Mouse (Mus musculus): ENCODE results near the gene Arhgef3.

Gene Arhgef3

GRCm38 (mm10) chr14:27303294-27303693 lies 188.6 kb downstream of the Arhgef3 start:
- DNase-seq (ENCODE audit: extremely low spot score, low read depth, low spot score), result no peak

GRCm38 (mm10) chr14:27304408-27304807 lies 189.7 kb downstream of the Arhgef3 start:
- no peak for DNase-seq (ENCODE audit: extremely low spot score, low read depth, low spot score)

DNA sequence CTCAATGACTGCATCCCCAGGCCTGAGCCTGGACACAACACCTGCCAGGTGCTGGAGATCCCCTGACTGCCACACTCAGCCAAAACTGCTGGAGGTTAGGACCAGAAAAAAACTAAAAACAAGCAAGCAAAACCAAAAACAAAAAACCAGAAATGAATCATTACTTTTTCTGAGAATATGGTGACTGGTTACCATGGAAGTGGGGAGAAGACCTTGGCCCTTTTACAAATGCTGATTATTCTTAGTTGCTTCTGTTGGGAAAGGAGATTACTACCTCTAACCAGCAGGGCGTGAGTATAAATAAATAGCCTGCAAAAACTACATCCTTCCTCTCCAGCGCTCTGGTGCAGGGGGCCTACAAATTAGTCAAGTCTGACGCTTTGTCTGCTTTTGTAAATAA lies 194.1 kb downstream of the Arhgef3 start:
- DNase-seq (ENCODE audit: extremely low spot score, low read depth, low spot score), result no peak

- DNase-seq (ENCODE audit: extremely low spot score, low read depth, low spot score), result no peak
These were observed 196.0 kb downstream of the Arhgef3 start for GRCm38 (mm10) chr14:27310559-27311242.

DNA sequence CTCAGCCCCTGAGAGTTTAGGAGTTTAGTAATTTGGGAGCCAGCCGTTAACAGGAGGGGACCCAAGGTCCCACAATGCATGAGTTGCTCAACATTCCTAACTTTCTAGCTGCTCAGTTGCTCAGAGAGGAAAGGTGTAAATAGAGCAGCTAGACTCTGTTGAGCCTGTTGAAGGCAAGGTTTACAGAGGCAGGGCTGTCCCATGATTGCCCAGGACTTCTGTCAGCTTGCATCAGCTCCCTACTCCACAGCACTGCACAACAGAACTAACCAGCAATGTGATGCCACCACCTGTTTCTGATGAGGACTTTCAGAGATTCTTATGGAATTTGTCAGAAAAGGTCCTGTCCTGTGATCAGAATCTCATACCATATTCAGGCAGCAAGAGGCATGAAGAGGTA lies 197.7 kb downstream of the Arhgef3 start:
- no peak for DNase-seq (ENCODE audit: extremely low spot score, low read depth, low spot score)

- DNase-seq (ENCODE audit: extremely low spot score, low read depth, low spot score), result no peak
These were observed 201.0 kb downstream of the Arhgef3 start for GRCm38 (mm10) chr14:27315737-27316136.

- no peak for DNase-seq (ENCODE audit: extremely low spot score, low read depth, low spot score)
These were observed 202.4 kb downstream of the Arhgef3 start for GRCm38 (mm10) chr14:27317146-27317545.

- no peak for DNase-seq (ENCODE audit: extremely low spot score, low read depth, low spot score)
These were observed 204.7 kb downstream of the Arhgef3 start for GRCm38 (mm10) chr14:27319386-27319785.

GRCm38 (mm10) chr14:27322041-27322440 lies 207.3 kb downstream of the Arhgef3 start:
- DNase-seq (ENCODE audit: extremely low spot score, low read depth, low spot score), result no peak

DNA sequence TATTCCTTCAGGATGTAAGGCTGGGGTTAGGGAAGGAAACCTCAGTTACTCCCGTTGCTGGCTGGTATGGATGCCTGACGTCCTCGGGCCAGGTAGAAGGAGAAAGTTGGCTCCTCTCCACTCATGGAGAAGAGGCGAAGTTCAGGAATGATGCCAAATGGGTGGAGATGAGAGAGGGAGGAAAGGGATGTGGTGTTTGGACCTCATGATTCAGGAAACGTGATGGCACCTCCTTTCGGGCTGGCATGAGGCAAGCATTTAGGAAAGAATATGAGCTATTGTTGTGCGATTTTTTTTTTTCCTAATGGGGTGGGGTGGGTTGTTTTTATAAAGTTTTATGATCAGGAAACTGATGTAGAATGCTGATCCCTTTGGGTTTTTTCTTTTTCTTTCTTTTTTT lies 210.0 kb downstream of the Arhgef3 start:
- DNase-seq (ENCODE audit: extremely low spot score, low read depth, low spot score), result no peak

DNA sequence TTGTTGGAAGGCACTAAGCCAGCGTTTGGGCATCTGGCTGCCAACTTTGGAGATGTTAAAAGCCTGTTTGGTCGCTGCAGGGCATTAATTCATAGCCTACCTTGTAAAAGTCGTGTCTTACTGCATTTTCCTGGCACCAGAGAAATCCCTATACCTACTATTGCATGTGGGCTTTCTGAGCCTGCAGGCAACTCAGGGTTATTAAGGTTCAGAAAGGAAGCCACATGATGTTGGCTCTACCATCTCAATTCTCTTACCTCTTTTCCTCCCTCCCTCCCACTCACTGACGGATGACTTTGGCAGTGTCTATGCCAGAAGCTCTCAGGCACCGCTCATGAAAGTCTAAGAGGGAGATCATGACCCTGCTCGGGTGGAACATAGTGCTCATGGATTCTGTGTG lies 210.8 kb downstream of the Arhgef3 start:
- DNase-seq (ENCODE audit: extremely low spot score, low read depth, low spot score), result no peak

GRCm38 (mm10) chr14:27327862-27328261 lies 213.2 kb downstream of the Arhgef3 start:
- no peak for DNase-seq (ENCODE audit: extremely low spot score, low read depth, low spot score)

DNA sequence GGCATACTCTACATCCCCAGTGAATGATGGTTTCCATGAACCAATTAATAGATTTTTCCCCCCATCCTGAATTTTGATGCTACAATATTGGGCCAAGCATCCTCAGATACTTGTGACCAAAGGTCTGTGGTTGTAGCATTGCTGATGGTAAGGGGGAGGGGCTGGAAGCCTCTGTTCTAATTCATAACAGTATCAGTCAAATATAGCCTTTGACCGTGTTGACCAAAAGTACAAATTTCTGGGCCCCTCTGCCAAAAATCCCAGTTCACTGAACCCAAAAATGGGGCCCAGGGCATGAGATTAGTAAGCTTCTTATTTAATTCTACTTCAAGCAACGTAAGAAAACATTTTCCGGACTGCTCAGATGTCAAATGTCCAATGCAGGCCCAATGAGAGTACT lies 214.3 kb downstream of the Arhgef3 start:
- no peak for DNase-seq (ENCODE audit: extremely low spot score, low read depth, low spot score)

- no peak for DNase-seq (ENCODE audit: extremely low spot score, low read depth, low spot score)
These were observed 216.9 kb downstream of the Arhgef3 start for GRCm38 (mm10) chr14:27331490-27332035.

DNA sequence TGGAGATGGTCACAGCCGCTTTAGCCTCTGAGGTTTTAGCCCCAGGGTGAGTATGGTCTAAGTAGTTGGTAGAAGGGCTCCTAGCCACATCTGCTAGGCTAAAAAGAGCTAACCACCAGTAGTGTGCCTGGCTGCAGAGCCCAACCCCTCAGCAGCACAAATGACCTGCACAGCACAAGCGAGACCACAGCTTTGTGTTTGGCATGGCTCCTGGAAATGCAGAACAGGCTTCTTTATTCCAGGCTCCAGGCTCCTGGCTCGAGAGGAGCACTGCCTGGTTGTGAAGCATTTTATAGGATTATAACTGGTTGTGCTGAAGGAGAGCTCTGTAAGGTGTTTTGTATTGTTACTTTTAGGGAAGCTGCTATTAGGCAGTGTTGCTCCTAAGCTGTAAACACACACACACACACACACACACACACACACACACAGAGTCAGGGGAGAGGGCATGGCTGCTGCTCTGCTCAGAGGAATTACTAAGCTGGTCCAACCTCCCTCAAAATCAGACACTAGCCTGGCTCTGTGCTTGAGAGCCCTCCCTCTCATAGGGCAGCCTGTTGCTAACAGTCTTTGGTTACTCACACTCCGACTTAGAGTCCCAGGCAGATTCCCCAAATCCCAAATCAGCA lies 217.8 kb downstream of the Arhgef3 start:
- no peak for DNase-seq (ENCODE audit: extremely low spot score, low read depth, low spot score)

DNA sequence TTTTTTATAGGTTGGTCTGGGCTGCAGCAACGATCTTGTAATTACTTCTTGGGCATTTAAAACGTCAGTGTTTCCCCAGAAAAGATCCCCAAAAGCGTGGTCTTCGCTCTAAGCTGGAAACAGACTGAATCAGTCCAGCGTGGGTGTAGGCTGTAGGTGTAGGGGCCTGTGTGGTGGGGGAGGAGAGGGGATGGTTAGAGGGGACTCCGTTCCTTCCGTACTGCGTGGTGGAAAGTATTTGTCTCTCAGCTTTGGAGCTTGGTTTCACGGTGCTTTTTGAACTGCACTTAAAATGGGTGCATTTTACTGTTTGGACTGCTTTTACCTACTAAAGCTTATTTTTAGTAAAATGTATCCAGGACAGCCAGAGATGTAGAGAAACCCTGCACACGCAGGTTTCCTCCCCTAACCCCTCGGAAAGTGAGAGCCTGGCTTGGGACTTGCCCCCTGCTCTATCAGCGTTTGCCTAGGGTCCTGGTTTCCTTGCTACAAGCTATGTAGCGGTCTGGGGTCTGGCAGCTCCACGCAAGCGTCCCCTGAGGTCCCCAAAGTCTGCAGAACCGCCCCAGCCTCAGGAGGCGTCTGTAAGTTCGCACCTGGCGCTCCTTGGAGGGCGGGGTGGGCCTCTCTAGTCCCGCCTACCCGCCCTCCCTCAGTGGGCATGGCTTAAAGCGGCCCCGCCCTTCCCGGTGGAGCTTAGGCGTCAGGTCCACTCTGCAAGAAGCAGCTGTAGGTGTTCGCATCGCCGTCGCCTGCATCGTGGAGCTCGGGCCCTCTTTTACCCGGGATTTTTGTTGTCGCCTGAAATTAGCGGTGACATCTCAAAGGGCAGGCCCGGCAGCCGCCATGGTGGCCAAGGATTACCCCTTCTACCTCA lies 220.9 kb downstream of the Arhgef3 start:
- DNase-seq (ENCODE audit: extremely low spot score, low read depth, low spot score), result no peak

DNA sequence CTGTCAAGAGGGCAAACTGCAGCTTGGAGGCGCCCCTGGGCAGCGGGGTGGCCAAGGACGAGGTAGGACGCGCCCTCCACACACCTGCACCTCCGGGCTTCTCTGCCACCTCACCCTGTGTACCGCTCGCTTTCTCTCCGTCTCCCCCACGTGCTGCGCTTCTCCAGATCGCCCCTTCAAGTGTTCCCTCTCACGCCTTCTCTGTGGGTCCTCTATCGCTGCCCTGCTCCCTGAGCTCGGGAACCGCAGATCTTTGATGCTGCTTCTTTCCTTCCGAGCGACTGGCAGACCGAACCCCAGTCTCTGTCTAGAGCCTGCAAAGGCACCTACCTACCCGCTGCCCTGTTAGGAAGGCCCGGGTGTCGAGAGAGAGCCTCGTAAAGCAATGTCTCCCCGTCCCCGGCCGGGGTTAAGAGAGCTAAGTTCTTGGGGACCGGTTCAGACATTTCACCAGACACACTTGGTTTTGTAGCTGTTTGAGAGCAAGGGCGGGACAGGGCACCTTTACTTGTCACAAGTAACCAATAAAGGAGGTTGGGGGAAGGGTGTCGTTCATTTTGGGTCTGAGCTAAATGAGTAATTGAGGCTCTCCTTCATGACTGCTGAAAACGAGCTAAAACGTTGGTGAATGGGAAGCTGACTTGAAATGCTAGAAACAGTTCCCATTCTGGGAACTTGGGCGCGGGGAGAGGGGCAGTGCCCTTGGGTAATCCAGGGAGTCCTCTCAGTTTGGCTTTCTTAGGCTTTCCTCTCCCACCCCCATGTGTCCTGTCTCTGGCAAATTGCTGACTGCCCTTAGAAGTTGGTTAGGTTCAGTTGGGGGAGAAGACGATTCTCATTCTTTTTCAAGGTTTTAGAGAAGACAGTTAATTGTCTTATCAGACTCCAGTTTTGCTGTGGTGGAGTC lies 221.8 kb downstream of the Arhgef3 start:
- no peak for DNase-seq (ENCODE audit: extremely low spot score, low read depth, low spot score)

- DNase-seq (ENCODE audit: extremely low spot score, low read depth, low spot score), result no peak
These were observed 222.5 kb downstream of the Arhgef3 start for GRCm38 (mm10) chr14:27337156-27337555.

DNA sequence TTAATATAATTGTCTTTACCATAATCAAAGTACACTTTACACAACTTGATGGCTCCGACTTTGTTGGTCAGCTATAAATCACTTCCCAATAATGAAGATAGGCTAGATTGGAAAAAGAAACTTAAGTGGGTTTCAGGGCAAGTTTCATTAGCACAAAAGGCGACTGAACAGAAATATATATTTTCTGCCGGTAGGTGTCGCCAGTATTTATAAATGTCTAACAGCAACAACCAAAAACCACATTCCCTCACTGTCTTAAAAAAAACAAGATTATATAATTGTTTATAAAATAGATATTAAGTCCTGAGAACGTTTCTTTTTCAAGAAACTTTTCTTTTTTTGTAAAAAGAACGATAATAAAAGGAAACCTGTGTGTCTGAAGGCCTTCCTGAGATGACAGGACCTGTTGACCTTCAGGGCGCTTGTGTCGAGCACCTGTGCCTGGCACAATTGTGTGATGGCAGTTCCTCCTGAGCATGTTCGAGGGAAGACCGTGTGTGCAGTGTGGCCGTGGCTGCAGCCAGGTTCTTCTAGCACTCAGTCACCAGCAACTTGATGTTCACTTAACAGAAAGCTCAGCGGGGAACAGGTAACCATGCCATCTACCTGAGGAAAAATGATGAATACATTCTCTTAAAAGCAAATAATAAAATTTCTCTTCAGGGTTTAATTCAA lies 223.5 kb downstream of the Arhgef3 start:
- DNase-seq (ENCODE audit: extremely low spot score, low read depth, low spot score), result no peak
